9 mouse cellular contexts compared by ENCODE assay signal in genomic region chr15:25633674-25634340, GRCm38 (mm10). TPM values are rescaled to one million over a fixed set of nuclear protein-coding genes. Genes with fewer than 3 reads are reported as not detected.
DNase-seq lines count a peak whose midpoint lies in the region; ATAC-seq and TF ChIP-seq lines count a peak whose summit lies in the region.
"Had no signal": no experiment of that assay in that cellular context is flagged by ENCODE, and none has a peak within 500 bp of the region (broad histone marks: within the 10 kb centered on the region; RNA-seq: fewer than 3 reads in every experiment).

No protein-coding gene starts in this region.

- no peaks in the 10 kb centered on the region for H3K9me3 ChIP-seq in kidney, embryonic 15.5 days (replicated peaks)
- H3K9me3 ChIP-seq: limb, embryonic 15.5 days had no signal

- ATAC-seq in kidney, embryonic 15.5 days (replicated peaks; ENCODE audit: low FRiP score) = no peak

- TF ChIP-seq CTCF in liver, adult 2 months (IDR thresholded peaks at IDR 0.05; ENCODE audit: low read depth, low read length) = no peak
- no peak for TF ChIP-seq CTCF in brain, embryonic 14.5 days (IDR thresholded peaks at IDR 0.05; ENCODE audit: borderline replicate concordance, extremely low read depth, insufficient read depth, insufficient read length)

- no peak overlapping the region for H3K4me3 ChIP-seq in liver, adult 2 months (ENCODE audit: insufficient read depth, low read depth, low read length)
- no peak overlapping the region for H3K4me3 ChIP-seq in kidney, embryonic 15.5 days (replicated peaks)
- H3K4me3 ChIP-seq: limb, embryonic 15.5 days had no signal

- 12% methylated on average over 13 of the region's 13 CpGs for WGBS in liver, adult 2 months
- WGBS in kidney, embryonic 15.5 days = 74% methylated on average over 13 of the region's 13 CpGs

- peak; percentile 94 for DNase-seq in liver, adult 2 months (ENCODE audit: extremely low read depth, low read depth, low spot score)
- DNase-seq in liver = no peak
- DNase-seq in brain, embryonic 14.5 days (ENCODE audit: low read depth) = peak; percentile 54
- DNase-seq in ovary, postnatal 10 days (ENCODE audit: low spot score) = peak; percentile 28
- DNase-seq in natural killer cell, adult 2 months (ENCODE audit: low spot score in 2 of 2) = no peak
- DNase-seq in cerebellum, adult 11 months = no peak
- DNase-seq in cerebellum, adult 11-12 months = no peak

- no peak overlapping the region for H3K9ac ChIP-seq in liver, adult 2 months (ENCODE audit: low read depth, low read length)
- no peak overlapping the region for H3K9ac ChIP-seq in kidney, embryonic 15.5 days
- H3K9ac ChIP-seq: limb, embryonic 15.5 days had no signal

- H3K4me1 ChIP-seq in liver, adult 2 months (ENCODE audit: control insufficient read depth, insufficient read depth, low read length) = peaks cover 34% of the 10 kb centered on the region
- peaks cover 84% of the 10 kb centered on the region for H3K4me1 ChIP-seq in kidney, embryonic 15.5 days

- H3K27ac ChIP-seq in liver, adult 2 months (replicated peaks; ENCODE audit: insufficient read depth, low read depth, low read length) = peak overlapping the region; percentile 73
- peak overlapping the region; percentile 37; the same call in 1 of the 2 replicates for H3K27ac ChIP-seq in kidney, embryonic 15.5 days
- H3K27ac ChIP-seq: limb, embryonic 15.5 days had no signal

- TF ChIP-seq POLR2A in liver, adult 2 months (IDR thresholded peaks at IDR 0.05; ENCODE audit: extremely low read depth, insufficient read depth, low read length) = no peak
- TF ChIP-seq POLR2A in brain, embryonic 14.5 days (IDR thresholded peaks at IDR 0.05; ENCODE audit: borderline replicate concordance, extremely low read depth, insufficient read depth, insufficient read length, poor library complexity, severe bottlenecking) = no peak

- H3K36me3 ChIP-seq in liver, adult 2 months (ENCODE audit: control insufficient read depth, insufficient read depth, low read length) = no peaks in the 10 kb centered on the region
- no peaks in the 10 kb centered on the region for H3K36me3 ChIP-seq in kidney, embryonic 15.5 days
- H3K36me3 ChIP-seq: limb, embryonic 15.5 days had no signal

- H3K79me2 ChIP-seq in liver, adult 2 months (ENCODE audit: control insufficient read depth, insufficient read depth, low read length) = peaks cover 54% of the 10 kb centered on the region

- no peak overlapping the region for H3K4me2 ChIP-seq in kidney, embryonic 15.5 days
- H3K4me2 ChIP-seq: limb, embryonic 15.5 days had no signal

- no peaks in the 10 kb centered on the region for H3K27me3 ChIP-seq in liver, adult 2 months (ENCODE audit: control insufficient read depth, insufficient read depth, low read length)
- H3K27me3 ChIP-seq in kidney, embryonic 15.5 days = no peaks in the 10 kb centered on the region
- H3K27me3 ChIP-seq: limb, embryonic 15.5 days had no signal

RNA-seq across cellular contexts. Expression of gene Myo10, which starts 11.5 kb away (rescaled TPM):
- total RNA-seq in liver, adult 2 months (2014; rRNA removed) = 21.4 and 21.5 TPM in 2 replicates
- polyA plus RNA-seq in liver, adult 2 months (2012; rRNA removed) = 11.9 and 15.7 TPM in 2 replicates
- polyA plus RNA-seq in brain, embryonic 14.5 days (2012; rRNA removed) = 29.9 and 33.7 TPM in 2 replicates
- polyA plus RNA-seq in kidney, embryonic 15.5 days (2015; fragmentation: Nextera tagmentation; extraction: Ambion mirVana) = 39.3 and 40.5 TPM in 2 replicates

Comparison
In these comparisons a context has a peak if more than half of its experiments do, and no peak if none do; other contexts are left out.
1. DNase-seq: peak in liver, adult 2 months (single experiment), brain, embryonic 14.5 days (single experiment) and ovary, postnatal 10 days (single experiment); none in liver (single experiment), natural killer cell, adult 2 months (0 of 2), cerebellum, adult 11 months (single experiment) and cerebellum, adult 11-12 months (single experiment).